Mouse (Mus musculus) limb, embryonic 12.5 days (tissue): Measurements from ENCODE around the gene Sstr3. TPM values are rescaled to one million over a fixed set of nuclear protein-coding genes. Genes with fewer than 3 reads are reported as not detected.
A peak's percentile ranks its signal among the peaks of the same experiment; 100 is the strongest.

ENCODE experiments used
- ATAC-seq: fragments of 200-750 bp; cut with Nextera tagmentation; 2 replicates; pipeline ENCODE4 v1.8.0; 2017; ENCODE audit warnings: low read depth, moderate TSS enrichment; ENCODE audit not compliant: insufficient number of reproducible peaks, insufficient read depth, low FRiP score, low TSS enrichment
- H3K27ac ChIP-seq: fragments of 300-500 bp; sonication (generic); 2 replicates; pipeline ENCODE4 v1.5.1; 2016; ENCODE audit warnings: mild to moderate bottlenecking, moderate library complexity
- H3K27me3 ChIP-seq: fragments of 300-500 bp; sonication (generic); 2 replicates; pipeline ENCODE4 v1.6.1; 2016; ENCODE audit warnings: mild to moderate bottlenecking, moderate library complexity
- H3K36me3 ChIP-seq: fragments of 300-500 bp; sonication (generic); 2 replicates; pipeline ENCODE4 v1.6.1; 2016; ENCODE audit warnings: mild to moderate bottlenecking, moderate library complexity
- H3K4me1 ChIP-seq: fragments of 300-500 bp; sonication (generic); replicated peaks from 2 replicates; pipeline ENCODE4 v1.6.1; 2016
- H3K4me2 ChIP-seq: fragments of 300-500 bp; sonication (generic); 2 replicates; pipeline ENCODE4 v1.6.1; 2016; ENCODE audit warnings: mild to moderate bottlenecking, moderate library complexity
- H3K4me3 ChIP-seq: fragments of 300-500 bp; sonication (generic); replicated peaks from 2 replicates; pipeline ENCODE4 v1.5.1; 2016; ENCODE audit warnings: mild to moderate bottlenecking
- H3K9ac ChIP-seq: fragments of 300-500 bp; sonication (generic); replicated peaks from 2 replicates; pipeline ENCODE4 v1.6.1; 2016; ENCODE audit warnings: mild to moderate bottlenecking, moderate library complexity
- H3K9me3 ChIP-seq: fragments of 300-500 bp; sonication (generic); 2 replicates; pipeline ENCODE4 v1.6.1; 2016; ENCODE audit warnings: mild to moderate bottlenecking, moderate library complexity
- WGBS: fragments of 180-500 bp; shearing (Covaris S2); methylation state at CpG from one replicate; pipeline ENCODE4 v1.1.7; 2016; 5-methylcytosine and 5-hydroxymethylcytosine counted together
- polyA plus RNA-seq: library from polyadenylated mRNA; unstranded; fragments of >200 nt; fragmentation: Nextera tagmentation; extraction: Ambion mirVana; gene quantifications from 2 replicates; pipeline ENCODE4 v1.2.1, GENCODE M21; 2016

Sstr3 gene
- polyA plus RNA-seq = 0.05 TPM in 1 of 2 replicates, not detected in the other

DNA sequence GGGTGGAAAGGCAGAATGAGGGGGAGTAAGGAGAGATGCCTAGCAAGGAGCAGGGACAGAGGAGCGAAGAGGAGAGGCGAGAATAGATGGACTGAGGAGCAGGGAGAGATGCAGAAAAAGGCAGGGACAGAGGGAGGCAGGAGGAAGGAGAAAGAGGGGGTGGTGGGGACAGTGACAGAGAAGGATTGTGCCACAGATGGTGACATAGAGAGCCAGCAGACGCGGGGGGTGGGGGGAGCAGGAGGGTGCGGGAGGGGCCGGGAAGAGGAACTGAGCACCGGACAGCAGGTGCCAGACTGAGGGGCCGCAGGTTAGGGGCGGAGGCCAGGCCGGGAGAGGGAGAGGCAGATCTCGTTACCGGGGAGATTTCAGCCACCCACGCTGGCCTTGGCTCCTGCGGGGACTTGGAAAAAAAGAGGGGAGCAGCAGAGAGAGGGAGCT lies at the start of gene Sstr3:
Gene Sstr3, minus strand, starts transcription at position 125 of the 441 bp plus-strand sequence.
- Histone ChIP-seq H3K9me3 (no peaks in the 10 kb centered on the region), H3K27ac (no peak within 1 kb of the TSS), H3K4me1 (peaks cover 19% of the 10 kb centered on the region), H3K9ac (peak within 1 kb of the TSS; percentile 12; the same call in 1 of the 2 replicates), H3K4me3 (no peak within 1 kb of the TSS), H3K4me2 (no peak within 1 kb of the TSS), H3K36me3 (no peaks in the 10 kb centered on the region), H3K27me3 (peaks cover 42% of the 10 kb centered on the region)
- no peak for ATAC-seq
- WGBS = 7% methylated on average over 14 of the region's 14 CpGs

DNA sequence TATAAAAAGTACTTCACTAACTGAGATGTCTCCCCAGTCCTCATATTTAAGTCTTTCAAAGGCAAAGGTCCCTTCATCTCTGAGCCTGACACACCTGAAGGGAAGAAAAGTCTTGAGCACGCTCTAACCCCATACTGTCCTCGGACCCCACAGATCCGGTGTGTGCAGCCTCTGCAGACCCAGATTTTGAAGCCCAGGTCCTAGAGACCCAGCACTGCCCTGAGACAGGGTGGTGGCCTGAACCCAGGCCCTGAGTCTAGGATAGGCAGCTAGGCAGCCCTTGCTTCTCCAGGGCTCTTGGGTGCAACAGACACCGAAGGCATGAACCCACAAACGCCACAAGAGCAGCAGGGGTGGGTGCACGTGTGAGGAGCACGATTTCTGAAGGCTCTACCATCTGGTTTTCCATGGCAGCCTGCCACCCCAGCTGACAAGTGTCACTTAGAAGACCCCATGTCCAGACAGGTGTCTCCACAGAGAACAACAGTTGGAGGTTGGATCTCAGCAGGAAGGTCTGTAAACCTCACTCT lies 49.5 kb upstream of the Sstr3 start:
- H3K27ac ChIP-seq = no peak overlapping the region
- no peak for ATAC-seq
- H3K27me3 ChIP-seq = no peaks in the 10 kb centered on the region; the same call in 1 of the 2 replicates
- H3K4me2 ChIP-seq = no peak overlapping the region
- H3K36me3 ChIP-seq = no peaks in the 10 kb centered on the region
- 85% methylated on average over 7 of the region's 7 CpGs for WGBS
- no peak overlapping the region for H3K4me3 ChIP-seq
- H3K9ac ChIP-seq = no peak overlapping the region
- H3K4me1 ChIP-seq = no peaks in the 10 kb centered on the region
- H3K9me3 ChIP-seq = no peaks in the 10 kb centered on the region

DNA sequence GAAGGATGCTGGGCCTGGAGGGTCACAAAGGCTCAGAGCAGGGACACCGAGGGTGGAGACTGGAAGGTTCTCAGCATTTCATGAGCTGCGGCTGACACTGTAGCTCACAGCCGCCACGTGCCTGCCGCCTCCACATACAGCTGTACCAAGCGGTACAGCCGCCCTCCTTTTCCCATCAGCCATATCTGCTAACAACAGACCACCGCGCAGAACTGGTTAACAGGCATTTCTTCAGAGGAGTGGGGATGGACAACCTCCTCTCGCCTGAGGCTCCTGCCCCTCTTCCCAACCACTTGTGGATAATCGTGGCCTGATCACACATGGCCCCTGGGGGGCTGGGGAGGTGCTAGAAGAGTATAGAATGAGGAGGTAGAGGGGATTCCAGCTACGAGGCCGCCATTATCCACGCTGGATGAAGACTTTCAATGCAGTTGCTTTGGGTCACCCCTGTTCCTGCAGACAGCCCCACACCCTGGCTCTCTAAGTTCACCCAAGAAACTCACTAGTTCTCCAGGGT lies 48.0 kb upstream of the Sstr3 start:
- H3K27ac ChIP-seq = no peak overlapping the region
- WGBS = 78% methylated on average over 14 of the region's 14 CpGs
- H3K9me3 ChIP-seq = no peaks in the 10 kb centered on the region
- H3K27me3 ChIP-seq = no peaks in the 10 kb centered on the region; the same call in 1 of the 2 replicates
- no peak overlapping the region for H3K9ac ChIP-seq
- no peaks in the 10 kb centered on the region for H3K4me1 ChIP-seq
- H3K36me3 ChIP-seq = no peaks in the 10 kb centered on the region
- H3K4me3 ChIP-seq = no peak overlapping the region
- ATAC-seq = no peak
- no peak overlapping the region for H3K4me2 ChIP-seq

DNA sequence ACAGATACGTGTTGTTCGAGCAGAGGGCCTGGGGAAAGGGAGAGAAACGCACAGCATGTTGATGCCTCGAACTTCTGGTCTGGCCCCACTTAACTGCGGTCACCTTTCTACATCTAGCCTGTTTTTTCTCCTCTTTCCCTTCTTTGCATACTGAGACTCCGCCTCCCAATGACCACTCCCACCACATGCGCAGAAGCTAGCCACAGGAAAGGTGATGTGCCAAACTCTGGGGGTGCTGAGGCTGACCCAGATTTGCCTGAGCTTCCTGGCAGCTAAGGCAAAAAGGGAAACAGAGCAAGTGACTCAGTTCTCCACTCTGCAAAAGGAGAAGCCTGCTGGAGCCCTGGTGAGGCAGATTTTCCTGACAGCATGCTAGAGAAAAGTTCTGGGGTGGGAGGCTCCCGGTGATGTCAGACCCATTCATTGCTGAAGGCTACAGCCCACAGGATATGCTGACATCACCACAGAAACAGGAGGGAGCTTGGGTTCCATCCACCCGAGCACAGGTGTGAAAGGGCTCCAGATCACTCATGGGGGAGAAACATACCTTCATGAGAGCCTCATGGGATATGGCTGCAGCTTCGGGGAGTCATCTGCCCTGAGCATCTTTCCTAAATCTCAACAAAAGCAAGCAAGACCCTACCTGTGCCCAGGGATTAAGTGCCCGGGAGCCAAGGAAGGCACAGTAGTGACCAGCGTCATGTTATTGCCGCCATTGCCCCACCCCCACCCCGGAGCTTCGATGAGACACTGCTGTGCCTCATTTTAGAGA lies 47.4 kb upstream of the Sstr3 start:
- Histone ChIP-seq H3K4me3 (no peak overlapping the region), H3K9ac (no peak overlapping the region), H3K27me3 (no peaks in the 10 kb centered on the region; the same call in 1 of the 2 replicates), H3K36me3 (no peaks in the 10 kb centered on the region), H3K4me2 (no peak overlapping the region), H3K4me1 (no peaks in the 10 kb centered on the region), H3K9me3 (no peaks in the 10 kb centered on the region), H3K27ac (no peak overlapping the region)
- 61% methylated on average over 14 of the region's 15 CpGs for WGBS
- no peak for ATAC-seq

DNA sequence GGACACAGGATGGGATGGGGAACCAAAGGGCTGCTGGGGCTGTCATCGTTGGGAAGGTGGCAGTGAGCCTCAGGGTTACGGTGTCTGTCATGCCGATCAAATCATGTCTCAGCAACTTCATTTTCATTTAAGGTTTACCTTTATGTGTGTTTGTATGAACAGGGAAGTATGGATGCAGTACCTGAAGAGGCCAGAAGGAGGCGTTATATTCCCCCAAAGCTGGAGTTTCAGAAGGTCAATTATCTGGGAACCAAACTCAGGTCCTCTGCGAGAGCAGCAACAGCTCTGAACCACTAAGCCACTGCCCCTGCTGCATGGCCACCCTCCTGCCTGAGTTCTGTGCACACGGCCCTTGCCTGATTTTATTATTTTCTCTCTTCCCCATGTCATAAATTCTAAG lies 46.3 kb upstream of the Sstr3 start:
- H3K4me3 ChIP-seq = no peak overlapping the region
- ATAC-seq = no peak
- H3K27ac ChIP-seq = no peak overlapping the region
- H3K36me3 ChIP-seq = no peaks in the 10 kb centered on the region
- H3K9ac ChIP-seq = no peak overlapping the region
- WGBS = 75% methylated on average over 6 of the region's 6 CpGs
- 0 out of 2 replicates have a peak, but pooled peaks cover 3% of the 10 kb centered on the region for H3K9me3 ChIP-seq
- H3K4me1 ChIP-seq = no peaks in the 10 kb centered on the region
- no peaks in the 10 kb centered on the region; the same call in 1 of the 2 replicates for H3K27me3 ChIP-seq
- H3K4me2 ChIP-seq = no peak overlapping the region

DNA sequence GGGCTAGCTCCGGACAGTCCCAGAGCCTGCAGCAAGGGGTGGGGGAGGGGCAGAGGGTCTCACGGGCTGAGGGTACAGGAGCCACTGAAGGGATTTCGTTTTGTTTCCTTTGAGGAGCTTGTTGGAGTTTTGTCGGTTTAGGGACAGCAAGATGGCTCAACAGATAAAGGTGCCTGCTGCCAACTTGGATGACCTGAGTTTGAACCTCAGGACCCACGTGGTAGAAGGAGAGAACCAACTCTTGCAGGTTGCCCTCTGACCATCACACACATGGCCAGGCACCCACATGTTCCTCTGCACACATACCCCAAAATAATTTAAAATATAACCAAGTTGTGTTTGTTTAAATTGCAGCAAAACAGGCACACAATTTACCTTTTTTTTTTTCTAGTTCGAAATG lies 45.5 kb upstream of the Sstr3 start:
- Histone ChIP-seq H3K27ac (no peak overlapping the region), H3K36me3 (no peaks in the 10 kb centered on the region), H3K9ac (no peak overlapping the region), H3K27me3 (no peaks in the 10 kb centered on the region; the same call in 1 of the 2 replicates), H3K4me2 (no peak overlapping the region), H3K9me3 (peaks cover 3% of the 10 kb centered on the region; the same call in 1 of the 2 replicates), H3K4me1 (no peaks in the 10 kb centered on the region), H3K4me3 (no peak overlapping the region)
- 80% methylated on average over 6 of the region's 6 CpGs for WGBS
- no peak for ATAC-seq

DNA sequence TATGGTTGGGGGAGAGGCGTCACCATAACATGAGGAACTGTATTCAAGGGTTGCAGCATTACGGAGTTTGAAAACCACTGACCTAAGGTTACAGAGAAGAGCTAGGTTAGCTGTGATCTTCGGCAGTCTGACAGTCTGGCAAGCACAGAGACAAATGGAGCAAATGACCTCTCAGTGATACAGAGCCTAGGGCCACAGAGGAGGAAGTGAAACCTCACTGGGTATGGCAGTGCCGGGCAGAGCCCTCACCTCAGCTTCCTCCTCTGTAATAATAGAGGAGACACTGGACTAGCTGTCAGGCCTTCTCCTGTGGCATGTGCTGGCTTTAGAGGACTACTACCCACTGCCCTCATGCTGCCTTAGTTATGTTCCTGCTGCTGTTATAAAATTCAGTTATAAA lies 44.4 kb upstream of the Sstr3 start:
- Histone ChIP-seq H3K4me1 (no peaks in the 10 kb centered on the region), H3K4me3 (no peak overlapping the region), H3K9me3 (peaks cover 7% of the 10 kb centered on the region; the same call in 1 of the 2 replicates), H3K9ac (no peak overlapping the region), H3K27me3 (peaks cover under 1% of the 10 kb centered on the region; the same call in 1 of the 2 replicates), H3K27ac (no peak overlapping the region), H3K36me3 (no peaks in the 10 kb centered on the region), H3K4me2 (no peak overlapping the region)
- 81% methylated on average over 4 of the region's 4 CpGs for WGBS
- no peak for ATAC-seq

DNA sequence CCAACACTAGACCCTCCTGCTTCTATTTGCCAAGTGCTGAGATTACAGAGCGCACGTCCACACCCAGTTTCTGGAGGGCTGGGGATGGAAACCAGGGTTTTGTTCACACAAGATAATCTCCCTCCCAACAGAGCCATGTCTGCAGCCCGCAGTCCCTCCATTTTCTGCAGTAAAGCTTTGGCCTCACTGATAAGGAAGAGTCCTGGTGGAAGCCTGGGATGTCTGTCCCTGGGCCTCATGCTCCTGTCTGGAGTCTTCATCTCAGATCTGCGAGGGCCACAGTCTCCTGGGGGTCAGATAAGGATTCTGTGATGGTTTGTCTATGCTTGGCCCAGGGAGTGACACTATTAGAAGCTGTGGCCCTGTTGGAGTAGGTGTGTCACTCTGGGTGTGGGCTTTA lies 43.6 kb upstream of the Sstr3 start:
- Histone ChIP-seq H3K9ac (no peak overlapping the region), H3K36me3 (no peaks in the 10 kb centered on the region), H3K4me1 (no peaks in the 10 kb centered on the region), H3K4me2 (no peak overlapping the region), H3K4me3 (no peak overlapping the region), H3K9me3 (peaks cover 7% of the 10 kb centered on the region; the same call in 1 of the 2 replicates), H3K27ac (no peak overlapping the region), H3K27me3 (peaks cover 9% of the 10 kb centered on the region)
- no peak for ATAC-seq
- WGBS = 80% methylated on average over 4 of the region's 4 CpGs

DNA sequence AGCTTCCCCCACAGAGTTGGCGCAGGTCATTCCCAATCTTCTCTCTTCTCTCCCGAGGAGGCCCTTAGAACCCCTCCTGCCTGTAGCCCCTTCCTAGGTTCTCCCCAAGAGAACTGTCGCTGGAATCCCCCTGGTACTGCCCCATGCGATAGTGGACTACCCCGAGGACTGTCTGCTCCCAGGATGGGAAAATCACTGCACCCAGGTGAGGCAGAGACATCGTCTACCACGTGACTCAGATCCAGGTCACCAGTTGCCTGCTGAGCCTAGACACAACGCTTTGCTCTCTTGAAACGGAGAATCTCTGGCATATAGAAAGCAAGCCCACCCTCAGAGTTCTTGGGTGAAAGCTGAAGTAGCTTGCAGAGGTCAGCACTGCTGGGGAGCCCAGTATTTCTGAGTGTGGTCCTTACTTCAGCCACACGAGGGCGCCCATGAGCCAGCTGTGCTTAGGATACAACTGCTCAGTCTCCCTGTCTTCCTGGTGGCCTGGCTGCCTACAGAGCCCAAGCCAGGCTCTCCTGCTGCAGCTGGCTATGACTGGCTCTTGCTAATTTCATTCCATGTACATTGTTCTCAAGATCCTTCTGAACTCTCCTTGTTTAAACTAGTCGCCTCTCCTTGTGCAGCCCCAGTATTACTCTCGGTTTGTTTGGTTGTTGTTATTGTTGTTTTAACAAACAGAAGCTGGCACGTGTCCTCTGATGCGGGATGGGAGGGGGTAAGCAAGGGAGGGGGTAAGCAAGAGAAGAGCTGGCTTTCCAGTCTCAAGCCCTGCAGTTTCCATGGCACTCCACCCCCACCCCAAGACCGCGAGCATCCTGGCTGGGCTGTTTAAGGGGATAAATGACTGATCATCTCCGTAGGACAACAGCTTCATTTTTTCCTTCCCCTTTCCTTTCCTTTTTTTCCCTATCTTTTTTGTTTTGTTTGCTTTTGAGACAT lies 42.8 kb upstream of the Sstr3 start:
- no peaks in the 10 kb centered on the region for H3K4me1 ChIP-seq
- H3K4me3 ChIP-seq = no peak overlapping the region
- ATAC-seq = peak; percentile 86
- peaks cover 14% of the 10 kb centered on the region for H3K27me3 ChIP-seq
- H3K27ac ChIP-seq = no peak overlapping the region
- no peak overlapping the region for H3K4me2 ChIP-seq
- H3K9ac ChIP-seq = no peak overlapping the region
- 54% methylated on average over 18 of the region's 18 CpGs for WGBS
- peaks cover 7% of the 10 kb centered on the region; the same call in 1 of the 2 replicates for H3K9me3 ChIP-seq
- H3K36me3 ChIP-seq = no peaks in the 10 kb centered on the region

DNA sequence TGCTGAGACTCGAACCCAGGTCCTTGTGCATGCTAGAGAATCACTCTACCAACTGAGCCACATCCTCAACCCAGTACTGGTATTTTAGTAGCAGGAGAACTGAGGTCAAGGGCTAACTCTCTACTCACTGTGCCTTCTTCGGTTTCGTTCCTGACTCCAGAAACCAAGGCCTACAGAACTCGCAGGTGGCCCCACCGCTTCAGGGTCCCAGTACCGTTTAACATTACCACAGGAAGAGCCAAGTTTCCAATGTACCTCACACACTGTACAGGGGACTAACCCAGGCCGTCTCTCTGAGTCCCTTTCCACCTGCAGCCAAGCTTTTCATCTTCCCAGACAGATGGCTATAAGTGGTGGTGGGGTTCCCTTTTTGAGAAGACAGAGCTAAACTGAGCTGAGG lies 40.9 kb upstream of the Sstr3 start:
- H3K36me3 ChIP-seq = no peaks in the 10 kb centered on the region
- H3K27me3 ChIP-seq = peaks cover 19% of the 10 kb centered on the region
- no peak overlapping the region for H3K9ac ChIP-seq
- WGBS = 90% methylated on average over 7 of the region's 7 CpGs
- H3K4me1 ChIP-seq = peaks cover 13% of the 10 kb centered on the region
- H3K27ac ChIP-seq = no peak overlapping the region
- H3K4me3 ChIP-seq = no peak overlapping the region
- peaks cover 7% of the 10 kb centered on the region; the same call in 1 of the 2 replicates for H3K9me3 ChIP-seq
- no peak overlapping the region for H3K4me2 ChIP-seq
- no peak for ATAC-seq
